Mouse (Mus musculus): ENCODE measurements around the gene Nlgn1.

DNA sequence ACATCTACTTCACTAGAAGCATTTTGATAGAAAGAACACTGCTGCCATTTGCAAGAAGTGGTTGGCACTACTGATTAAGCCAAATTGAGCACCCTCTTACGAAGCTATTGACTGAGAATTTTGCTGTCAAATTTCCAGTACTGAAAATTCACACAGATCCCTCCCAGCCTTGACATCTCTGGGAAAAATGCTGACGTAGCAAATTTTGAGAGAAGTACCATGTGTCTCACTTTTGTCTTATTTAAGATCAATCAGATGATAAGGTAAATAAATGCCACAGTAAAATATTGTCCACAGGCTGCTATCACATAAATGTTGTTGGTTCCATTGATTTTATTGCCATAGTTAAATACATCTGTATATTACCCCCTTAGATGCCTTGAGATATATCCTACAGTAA is 668.8 kb downstream of the Nlgn1 start:
- TF ChIP-seq GATA1 (IDR thresholded peaks at IDR 0.05; ENCODE audit: low read length) (no peak), TAL1 (IDR thresholded peaks at IDR 0.05; ENCODE audit: low read length) (no peak)
